Mouse (Mus musculus): ENCODE measurements around the gene BC024063. TPM values are rescaled to one million over a fixed set of nuclear protein-coding genes. Genes with fewer than 3 reads are reported as not detected.
"Not testable (repeated sequence)": the region's sequence is repeated elsewhere in the genome, so short reads cannot be mapped to it uniquely, and the experiment has no call there.

Gene BC024063
- polyA plus RNA-seq (2012; rRNA removed) = 0.05 and 0.10 TPM in 2 replicates

- DNase-seq (ENCODE audit: low read depth, low spot score) = peak; percentile 46
- 17% methylated on average over 42 of the region's 42 CpGs for WGBS
Observed at GRCm38 (mm10) chr10:82082728-82083621, at the start of gene BC024063. Gene BC024063, plus strand, starts transcription at chr10:82083353.

- no peak for DNase-seq (ENCODE audit: low read depth, low spot score)
- 70% methylated on average over 2 of the region's 2 CpGs for WGBS
Observed at GRCm38 (mm10) chr10:82042191-82042590, 41.0 kb upstream of the BC024063 start.

GRCm38 (mm10) chr10:82046603-82047002 lies 36.5 kb upstream of the BC024063 start:
- no peak for DNase-seq (ENCODE audit: low read depth, low spot score)
- 82% methylated on average over 3 of the region's 3 CpGs for WGBS

GRCm38 (mm10) chr10:82047597-82048459 lies 35.3 kb upstream of the BC024063 start, which contains the start of gene Zfp873:
Gene Zfp873, plus strand, starts transcription at chr10:82048123.
- DNase-seq (ENCODE audit: low read depth, low spot score) = peak; percentile 76
- WGBS = 8% methylated on average over 35 of the region's 35 CpGs

- not testable (repeated sequence) for DNase-seq (ENCODE audit: low read depth, low spot score)
- 12% methylated on average over 10 of the region's 10 CpGs for WGBS
Observed at GRCm38 (mm10) chr10:82048460-82048804, 34.7 kb upstream of the BC024063 start.

- WGBS = 11% methylated on average over 14 of the region's 14 CpGs
- DNase-seq (ENCODE audit: low read depth, low spot score) = not testable (repeated sequence)
Observed at GRCm38 (mm10) chr10:82083622-82083971, 444 bp downstream of the BC024063 start.

- WGBS = 81% methylated on average over 3 of the region's 3 CpGs
- no peak for DNase-seq (ENCODE audit: low read depth, low spot score)
Observed at GRCm38 (mm10) chr10:82117206-82117605, 34.1 kb downstream of the BC024063 start.

- under 1% methylated on average over 41 of the region's 41 CpGs for WGBS
- DNase-seq (ENCODE audit: low read depth, low spot score) = peak; percentile 87
Observed at GRCm38 (mm10) chr10:82127850-82128401, 44.8 kb downstream of the BC024063 start, which contains the start of gene AU041133. Gene AU041133, plus strand, starts transcription at chr10:82128013.

GRCm38 (mm10) chr10:82145282-82145681 lies 62.1 kb downstream of the BC024063 start:
- 96% methylated on average over 1 of the region's 1 CpGs for WGBS
- DNase-seq (ENCODE audit: low read depth, low spot score) = no peak

GRCm38 (mm10) chr10:82147571-82147970 lies 64.4 kb downstream of the BC024063 start:
- 86% methylated on average over 4 of the region's 4 CpGs for WGBS
- DNase-seq (ENCODE audit: low read depth, low spot score) = no peak

Other genes starting within 250 kb of the BC024063 start
- 0.35 and 0.53 TPM in 2 replicates for gene Gm32687, start 219.4 kb upstream of the BC024063 start, polyA plus RNA-seq (2012; rRNA removed)
- gene Zfp781, start 152.9 kb upstream of the BC024063 start, polyA plus RNA-seq (2012; rRNA removed) = 0.07 and 0.19 TPM in 2 replicates
- gene Zfp873, start 35.2 kb upstream of the BC024063 start, polyA plus RNA-seq (2012; rRNA removed) = 2.0 and 2.5 TPM in 2 replicates
- 0.25 and 0.33 TPM in 2 replicates for gene AU041133, start 44.7 kb downstream of the BC024063 start, polyA plus RNA-seq (2012; rRNA removed)
- gene Zfp938, start 157.9 kb downstream of the BC024063 start, polyA plus RNA-seq (2012; rRNA removed) = 0.81 and 0.97 TPM in 2 replicates
- gene 4932415D10Rik, start 233.2 kb downstream of the BC024063 start, polyA plus RNA-seq (2012; rRNA removed) = not detected in 2 replicates

Data from large intestine, adult 2 months (tissue).